ENCODE assay signal across 8 mouse cellular contexts in the genomic region with DNA sequence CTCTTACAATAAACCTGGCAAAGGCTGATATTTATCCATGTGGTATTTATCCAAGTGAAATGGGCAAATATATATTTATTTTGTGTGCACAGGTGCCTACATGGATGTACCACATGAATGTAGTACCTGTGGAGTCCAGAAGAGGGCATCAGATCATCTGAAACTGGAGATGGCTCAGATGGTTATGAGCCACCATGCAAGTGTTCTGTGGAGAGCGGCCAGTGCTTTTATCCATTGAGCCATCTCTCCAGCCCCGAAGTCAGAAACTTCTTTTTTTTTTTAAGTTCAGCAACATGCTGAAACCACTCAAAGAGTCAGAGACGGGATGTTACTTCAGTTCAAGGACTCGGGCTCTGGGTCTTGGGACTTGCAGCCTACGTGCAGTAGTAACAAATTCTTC. TPM values are rescaled to one million over a fixed set of nuclear protein-coding genes. Genes with fewer than 3 reads are reported as not detected.
A peak's percentile ranks its signal among the peaks of the same experiment; 100 is the strongest.
DNase-seq lines count a peak whose midpoint lies in the region; ATAC-seq and TF ChIP-seq lines count a peak whose summit lies in the region.

No protein-coding gene starts in this region.

- TF ChIP-seq CTCF in forebrain, postnatal 0 days (IDR thresholded peaks at IDR 0.05; ENCODE audit: low read depth), result peak; percentile 73
- TF ChIP-seq CTCF in heart, postnatal 0 days (IDR thresholded peaks at IDR 0.05; ENCODE audit: low read depth), result peak; percentile 74
- TF ChIP-seq CTCF in stomach, postnatal 0 days (IDR thresholded peaks at IDR 0.05; ENCODE audit: low read depth), result peak; percentile 87

- H3K27me3 ChIP-seq in forebrain, postnatal 0 days (ENCODE audit: insufficient read depth, low read length), result no peaks in the 10 kb centered on the region
- H3K27me3 ChIP-seq in forebrain, embryonic 15.5 days, result no peaks in the 10 kb centered on the region
- no peaks in the 10 kb centered on the region for H3K27me3 ChIP-seq in heart, postnatal 0 days (ENCODE audit: control insufficient read depth, insufficient read depth, low read length)
- no peaks in the 10 kb centered on the region for H3K27me3 ChIP-seq in stomach, postnatal 0 days (ENCODE audit: control insufficient read depth, insufficient read depth, low read length)

- 55% methylated on average over 5 of the region's 5 CpGs for WGBS in forebrain, postnatal 0 days
- 68% methylated on average over 5 of the region's 5 CpGs for WGBS in forebrain, embryonic 15.5 days
- WGBS in heart, postnatal 0 days, result 58% methylated on average over 5 of the region's 5 CpGs
- 34% methylated on average over 5 of the region's 5 CpGs for WGBS in stomach, postnatal 0 days

- no peak overlapping the region for H3K9ac ChIP-seq in forebrain, postnatal 0 days
- H3K9ac ChIP-seq in forebrain, embryonic 15.5 days (replicated peaks), result no peak overlapping the region
- H3K9ac ChIP-seq in heart, postnatal 0 days (replicated peaks; ENCODE audit: low read depth, low read length), result no peak overlapping the region
- H3K9ac ChIP-seq in stomach, postnatal 0 days (ENCODE audit: low read length), result no peak overlapping the region

- H3K27ac ChIP-seq in forebrain, postnatal 0 days (ENCODE audit: low read depth, low read length), result no peak overlapping the region
- H3K27ac ChIP-seq in forebrain, embryonic 15.5 days (replicated peaks), result no peak overlapping the region
- no peak overlapping the region for H3K27ac ChIP-seq in heart, postnatal 0 days (ENCODE audit: low read depth)
- H3K27ac ChIP-seq in stomach, postnatal 0 days (replicated peaks), result no peak overlapping the region

- H3K4me2 ChIP-seq in forebrain, postnatal 0 days (ENCODE audit: low read depth), result no peak overlapping the region
- H3K4me2 ChIP-seq in forebrain, embryonic 15.5 days (replicated peaks), result no peak overlapping the region
- no peak overlapping the region for H3K4me2 ChIP-seq in heart, postnatal 0 days (ENCODE audit: low read depth, low read length)
- H3K4me2 ChIP-seq in stomach, postnatal 0 days (replicated peaks; ENCODE audit: low read depth), result no peak overlapping the region

- TF ChIP-seq EP300 in heart, postnatal 0 days (IDR thresholded peaks at IDR 0.05; ENCODE audit: low read depth), result no peak
- no peak for TF ChIP-seq EP300 in stomach, postnatal 0 days (optimal IDR thresholded peaks at IDR 0.05)

- no peaks in the 10 kb centered on the region for H3K4me1 ChIP-seq in forebrain, postnatal 0 days (ENCODE audit: insufficient read depth)
- H3K4me1 ChIP-seq in forebrain, embryonic 15.5 days, result no peaks in the 10 kb centered on the region
- H3K4me1 ChIP-seq in heart, postnatal 0 days (ENCODE audit: control insufficient read depth, insufficient read depth), result no peaks in the 10 kb centered on the region
- no peaks in the 10 kb centered on the region for H3K4me1 ChIP-seq in stomach, postnatal 0 days (replicated peaks; ENCODE audit: control insufficient read depth, insufficient read depth)

- peak; percentile 67 for DNase-seq in forebrain, postnatal 0 days
- DNase-seq in R1 (ENCODE audit: low read depth, low spot score), result peak; percentile 77
- DNase-seq in cerebellum, postnatal 25 days, result peak; percentile 11 to 62
- peak; percentile 33 for DNase-seq in heart, postnatal 0 days (ENCODE audit: low spot score)
- DNase-seq in layer of hippocampus, postnatal 36 days, result peak; percentile 7 to 47
- peak; percentile 66 for DNase-seq in stomach, postnatal 0 days (ENCODE audit: low spot score)

- ATAC-seq in forebrain, postnatal 0 days, result no peak
- no peak for ATAC-seq in forebrain, embryonic 15.5 days (replicated peaks)
- ATAC-seq in heart, postnatal 0 days (ENCODE audit: insufficient read depth, low read depth), result no peak
- peak; percentile 96 for ATAC-seq in megakaryocyte progenitor cell, adult 5-6 weeks (replicated peaks; ENCODE audit: poor library complexity)
- ATAC-seq in stomach, postnatal 0 days (ENCODE audit: low FRiP score, low TSS enrichment), result no peak; the same call in 1 of the 2 replicates

- H3K9me3 ChIP-seq in forebrain, postnatal 0 days (ENCODE audit: low read length), result no peaks in the 10 kb centered on the region
- no peaks in the 10 kb centered on the region for H3K9me3 ChIP-seq in forebrain, embryonic 15.5 days
- H3K9me3 ChIP-seq in heart, postnatal 0 days (replicated peaks; ENCODE audit: control insufficient read depth, low read length), result no peaks in the 10 kb centered on the region
- H3K9me3 ChIP-seq in stomach, postnatal 0 days (ENCODE audit: control insufficient read depth, low read length), result no peaks in the 10 kb centered on the region

- no peaks in the 10 kb centered on the region for H3K36me3 ChIP-seq in forebrain, postnatal 0 days (ENCODE audit: insufficient read depth)
- H3K36me3 ChIP-seq in forebrain, embryonic 15.5 days, result no peaks in the 10 kb centered on the region
- no peaks in the 10 kb centered on the region for H3K36me3 ChIP-seq in heart, postnatal 0 days (replicated peaks; ENCODE audit: control insufficient read depth, insufficient read depth, low read length)
- no peaks in the 10 kb centered on the region for H3K36me3 ChIP-seq in stomach, postnatal 0 days (ENCODE audit: control insufficient read depth, insufficient read depth, low read length)

- no peak overlapping the region for H3K4me3 ChIP-seq in forebrain, postnatal 0 days (ENCODE audit: low read depth, low read length)
- H3K4me3 ChIP-seq in forebrain, embryonic 15.5 days, result no peak overlapping the region
- H3K4me3 ChIP-seq in heart, postnatal 0 days (ENCODE audit: low read depth, low read length), result no peak overlapping the region
- no peak overlapping the region for H3K4me3 ChIP-seq in stomach, postnatal 0 days (ENCODE audit: low read depth, low read length)

RNA-seq across cellular contexts. Expression of gene Aqp9, which starts 39.6 kb away (rescaled TPM):
- total RNA-seq in forebrain, postnatal 0 days (2014; rRNA removed), result 0.48 and 0.62 TPM in 2 replicates
- 1.2 and 2.3 TPM in 2 replicates for polyA plus RNA-seq in forebrain, postnatal 0 days (2015; fragmentation: Nextera tagmentation; extraction: Ambion mirVana)
- 0.37 and 0.98 TPM in 2 replicates for polyA plus RNA-seq in forebrain, embryonic 15.5 days (2015; fragmentation: Nextera tagmentation; extraction: Ambion mirVana)
- total RNA-seq in heart, postnatal 0 days (2014; rRNA removed; ENCODE audit: low replicate concordance), result 1.1 TPM in 1 of 2 replicates, not detected in the other
- polyA plus RNA-seq in heart, postnatal 0 days (2015; fragmentation: Nextera tagmentation; extraction: Ambion mirVana), result 0.15 TPM in 1 of 2 replicates, not detected in the other
- 1 to 10 TPM; 2.1 to 3.4 TPM for total RNA-seq in layer of hippocampus, postnatal 36 days (2021)
- total RNA-seq in megakaryocyte progenitor cell, adult 5-6 weeks (2015), result 3.2 and 6.5 TPM in 2 replicates
- total RNA-seq in megakaryocyte progenitor cell, adult 5-6 weeks (2017), result 4.9 and 8.6 TPM in 2 replicates
- polyA plus RNA-seq in stomach, postnatal 0 days (2015; fragmentation: Nextera tagmentation; extraction: Ambion mirVana), result 2.1 and 2.8 TPM in 2 replicates

Comparison
In these comparisons a context has a peak if more than half of its experiments do, and no peak if none do; other contexts are left out.
1. DNase-seq: peak in every context shown above with its lines; median percentile 77 in R1; 67 in forebrain, postnatal 0 days; 66 in stomach, postnatal 0 days; 36 in cerebellum, postnatal 25 days; 33 in heart, postnatal 0 days; 27 in layer of hippocampus, postnatal 36 days.